In the genomic region with DNA sequence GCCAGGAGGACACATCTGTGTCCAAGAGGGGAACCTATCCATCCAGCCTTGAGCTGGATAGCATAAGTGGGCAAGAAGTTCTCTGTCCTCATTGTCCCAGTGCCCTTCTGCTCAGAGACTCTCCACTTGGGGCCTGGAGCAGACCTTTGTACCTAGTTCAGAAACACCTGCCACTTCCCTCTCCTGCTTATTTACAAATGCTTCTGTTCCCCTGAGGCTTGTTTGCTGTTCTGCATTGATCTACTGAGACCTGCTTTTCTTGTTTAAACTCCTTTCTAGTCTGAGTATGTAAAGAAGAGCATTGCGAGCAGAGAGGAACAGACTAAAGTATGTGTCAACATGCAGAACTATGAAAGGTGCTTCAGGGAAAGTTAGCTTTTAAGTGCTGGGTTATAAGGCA, we compare ENCODE assay signal across 22 mouse cellular contexts.
DNase-seq lines count a peak whose midpoint lies in the region; ATAC-seq and TF ChIP-seq lines count a peak whose summit lies in the region.
"Had no signal": no experiment of that assay in that cellular context is flagged by ENCODE, and none has a peak within 500 bp of the region (broad histone marks: within the 10 kb centered on the region; RNA-seq: fewer than 3 reads in every experiment).

No protein-coding gene starts in this region.

- no peaks in the 10 kb centered on the region for H3K36me3 ChIP-seq in kidney, adult 2 months (ENCODE audit: control insufficient read depth, insufficient read depth, low read length)
- H3K36me3 ChIP-seq in lung, postnatal 0 days (ENCODE audit: insufficient read depth, low read length), result no peaks in the 10 kb centered on the region
- 0 out of 2 replicates have a peak, but pooled peaks cover 2% of the 10 kb centered on the region for H3K36me3 ChIP-seq in liver, embryonic 15.5 days (replicated peaks)
- no peaks in the 10 kb centered on the region; the same call in 1 of the 2 replicates for H3K36me3 ChIP-seq in stomach, postnatal 0 days (ENCODE audit: control insufficient read depth, insufficient read depth, low read length)
- H3K36me3 ChIP-seq in forebrain, embryonic 16.5 days (ENCODE audit: control insufficient read depth, insufficient read depth), result no peaks in the 10 kb centered on the region
- H3K36me3 ChIP-seq: heart, embryonic 13.5 days; hindbrain, embryonic 13.5 days had no signal

- peak; percentile 44; the same call in 1 of the 2 replicates for TF ChIP-seq EP300 in lung, postnatal 0 days (IDR thresholded peaks at IDR 0.05)
- no peak for TF ChIP-seq EP300 in stomach, postnatal 0 days (optimal IDR thresholded peaks at IDR 0.05)

- H3K4me2 ChIP-seq in lung, postnatal 0 days (replicated peaks; ENCODE audit: low read depth, low read length), result no peak overlapping the region
- no peak overlapping the region for H3K4me2 ChIP-seq in liver, embryonic 15.5 days
- H3K4me2 ChIP-seq in stomach, postnatal 0 days (replicated peaks; ENCODE audit: low read depth), result no peak overlapping the region
- H3K4me2 ChIP-seq in forebrain, embryonic 16.5 days (ENCODE audit: low read length), result no peak overlapping the region
- H3K4me2 ChIP-seq: heart, embryonic 13.5 days; hindbrain, embryonic 13.5 days had no signal

- no peak for TF ChIP-seq CTCF in kidney, adult 2 months (conservative IDR thresholded peaks at IDR 0.05; ENCODE audit: insufficient read depth, insufficient read length, low read depth, low read length)
- TF ChIP-seq CTCF in lung, postnatal 0 days (IDR thresholded peaks at IDR 0.05), result no peak
- TF ChIP-seq CTCF in lung, adult 2 months (IDR thresholded peaks at IDR 0.05; ENCODE audit: insufficient read depth, low read length), result no peak
- no peak for TF ChIP-seq CTCF in stomach, postnatal 0 days (IDR thresholded peaks at IDR 0.05; ENCODE audit: low read depth)

- TF ChIP-seq POLR2A in kidney, adult 2 months (IDR thresholded peaks at IDR 0.05; ENCODE audit: low read depth, low read length), result no peak
- no peak for TF ChIP-seq POLR2A in lung, adult 2 months (IDR thresholded peaks at IDR 0.05; ENCODE audit: borderline replicate concordance, extremely low read depth, low read depth, low read length)

- no peak overlapping the region for H3K9ac ChIP-seq in lung, postnatal 0 days (replicated peaks; ENCODE audit: low read depth)
- H3K9ac ChIP-seq in liver, embryonic 15.5 days, result no peak overlapping the region
- H3K9ac ChIP-seq in stomach, postnatal 0 days (ENCODE audit: low read length), result no peak overlapping the region
- no peak overlapping the region for H3K9ac ChIP-seq in forebrain, embryonic 16.5 days (replicated peaks; ENCODE audit: low read depth, low read length)
- H3K9ac ChIP-seq: forebrain, postnatal 0 days; heart, embryonic 13.5 days; hindbrain, embryonic 13.5 days; liver, embryonic 14.5 days had no signal

- no peaks in the 10 kb centered on the region for H3K9me3 ChIP-seq in lung, postnatal 0 days (ENCODE audit: low read length)
- no peaks in the 10 kb centered on the region for H3K9me3 ChIP-seq in liver, embryonic 15.5 days (replicated peaks)
- no peaks in the 10 kb centered on the region for H3K9me3 ChIP-seq in stomach, postnatal 0 days (ENCODE audit: control insufficient read depth, low read length)
- no peaks in the 10 kb centered on the region for H3K9me3 ChIP-seq in forebrain, embryonic 16.5 days (ENCODE audit: control insufficient read depth, low read length)
- H3K9me3 ChIP-seq: heart, embryonic 13.5 days; hindbrain, embryonic 13.5 days had no signal

- H3K27me3 ChIP-seq in kidney, adult 2 months (replicated peaks; ENCODE audit: control insufficient read depth, insufficient read depth, low read length), result no peaks in the 10 kb centered on the region
- H3K27me3 ChIP-seq in lung, postnatal 0 days (replicated peaks; ENCODE audit: insufficient read depth, low read length), result no peaks in the 10 kb centered on the region
- H3K27me3 ChIP-seq in liver, embryonic 15.5 days, result no peaks in the 10 kb centered on the region
- no peaks in the 10 kb centered on the region for H3K27me3 ChIP-seq in stomach, postnatal 0 days (ENCODE audit: control insufficient read depth, insufficient read depth, low read length)
- H3K27me3 ChIP-seq in forebrain, embryonic 16.5 days (replicated peaks; ENCODE audit: control insufficient read depth, insufficient read depth, low read length), result peaks cover 3% of the 10 kb centered on the region; the same call in 1 of the 2 replicates
- H3K27me3 ChIP-seq: CH12.LX; heart, embryonic 13.5 days; hindbrain, embryonic 13.5 days had no signal

- H3K4me1 ChIP-seq in kidney, adult 2 months (ENCODE audit: control insufficient read depth, insufficient read depth, low read length), result peaks cover 6% of the 10 kb centered on the region
- no peaks in the 10 kb centered on the region; the same call in 1 of the 2 replicates for H3K4me1 ChIP-seq in lung, postnatal 0 days (ENCODE audit: insufficient read depth, low read depth, low read length)
- H3K4me1 ChIP-seq in lung, adult 2 months (ENCODE audit: control insufficient read depth, insufficient read depth, low read length), result no peaks in the 10 kb centered on the region; the same call in 1 of the 2 replicates
- H3K4me1 ChIP-seq in liver, embryonic 15.5 days (replicated peaks), result peaks cover 7% of the 10 kb centered on the region; the same call in 1 of the 2 replicates
- no peaks in the 10 kb centered on the region for H3K4me1 ChIP-seq in stomach, postnatal 0 days (replicated peaks; ENCODE audit: control insufficient read depth, insufficient read depth)
- H3K4me1 ChIP-seq in forebrain, embryonic 16.5 days (replicated peaks; ENCODE audit: control insufficient read depth, insufficient read depth, low read length), result no peaks in the 10 kb centered on the region
- H3K4me1 ChIP-seq: hindbrain, embryonic 13.5 days had no signal

- peak overlapping the region; percentile 45; the same call in 1 of the 2 replicates for H3K27ac ChIP-seq in kidney, adult 2 months (ENCODE audit: insufficient read depth, low read depth, low read length)
- 0 out of 2 replicates have a peak overlapping the region, but pooled peaks have one; percentile 6 for H3K27ac ChIP-seq in lung, postnatal 0 days (ENCODE audit: low read length)
- H3K27ac ChIP-seq in liver, embryonic 15.5 days (replicated peaks), result peak overlapping the region; percentile 42; the same call in 1 of the 2 replicates
- H3K27ac ChIP-seq in stomach, postnatal 0 days (replicated peaks), result peak overlapping the region; percentile 71
- no peak overlapping the region for H3K27ac ChIP-seq in forebrain, embryonic 16.5 days (ENCODE audit: low read length)
- H3K27ac ChIP-seq: heart, embryonic 13.5 days; hindbrain, embryonic 13.5 days; liver, embryonic 14.5 days had no signal

- WGBS in kidney, adult 2 months, result 67% methylated on average over 1 of the region's 1 CpGs
- WGBS in lung, postnatal 0 days, result 45% methylated on average over 1 of the region's 1 CpGs
- 74% methylated on average over 1 of the region's 1 CpGs for WGBS in lung, adult 2 months
- WGBS in liver, embryonic 15.5 days (ENCODE audit: insufficient replicate concordance), result 65% methylated on average over 1 of the region's 1 CpGs
- WGBS in stomach, postnatal 0 days, result 47% methylated on average over 1 of the region's 1 CpGs
- WGBS in forebrain, embryonic 16.5 days, result 78% methylated on average over 1 of the region's 1 CpGs

- H3K4me3 ChIP-seq in kidney, adult 2 months (ENCODE audit: insufficient read depth, low read depth, low read length), result no peak overlapping the region
- H3K4me3 ChIP-seq in lung, postnatal 0 days (ENCODE audit: low read depth, low read length), result no peak overlapping the region
- no peak overlapping the region for H3K4me3 ChIP-seq in lung, adult 2 months (replicated peaks; ENCODE audit: extremely low read depth, low read depth, low read length)
- no peak overlapping the region for H3K4me3 ChIP-seq in liver, embryonic 15.5 days (replicated peaks)
- H3K4me3 ChIP-seq in stomach, postnatal 0 days (ENCODE audit: low read depth, low read length), result no peak overlapping the region
- no peak overlapping the region for H3K4me3 ChIP-seq in forebrain, embryonic 16.5 days (replicated peaks; ENCODE audit: low read length)
- H3K4me3 ChIP-seq: heart, embryonic 13.5 days; hindbrain, embryonic 13.5 days had no signal

- peak; percentile 64 for DNase-seq in kidney, adult 2 months
- no peak for DNase-seq in kidney, adult 11 months
- DNase-seq in lung, postnatal 0 days (ENCODE audit: low spot score), result peak; percentile 65
- DNase-seq in lung, adult 2 months, result no peak
- DNase-seq in stomach, postnatal 0 days (ENCODE audit: low spot score), result peak; percentile 59
- no peak for DNase-seq in embryo, embryonic 10.5 days (ENCODE audit: low spot score)
- DNase-seq: adrenal gland, postnatal 36 days; cerebellum, adult 11-12 months; cerebellum, postnatal 36 days; forebrain, postnatal 0 days; kidney, postnatal 14 days; left cerebral cortex, postnatal 4 days; right cerebral cortex, postnatal 25 days; thymus, postnatal 14 days had no signal

- peak; percentile 66 for ATAC-seq in lung, postnatal 0 days
- ATAC-seq in liver, embryonic 15.5 days (ENCODE audit: insufficient read depth), result peak; percentile 49; the same call in 1 of the 2 replicates
- peak; percentile 91 for ATAC-seq in stomach, postnatal 0 days (ENCODE audit: low FRiP score, low TSS enrichment)
- no peak for ATAC-seq in forebrain, embryonic 16.5 days
- ATAC-seq: forebrain, postnatal 0 days; inflammation-experienced regulatory T-cells, adult 6 months; midbrain, embryonic 16.5 days had no signal

Comparison
In these comparisons a context has a peak if more than half of its experiments do, and no peak if none do; other contexts are left out.
1. DNase-seq: peak in kidney, adult 2 months (single experiment), lung, postnatal 0 days (single experiment) and stomach, postnatal 0 days (single experiment); none in kidney, adult 11 months (single experiment), lung, adult 2 months (single experiment) and embryo, embryonic 10.5 days (single experiment).